Mouse (Mus musculus): ENCODE measurements around the gene Arhgef38.

The Arhgef38 gene

GRCm38 (mm10) chr3:133091664-133092273, 143.0 kb downstream of the Arhgef38 start, which contains the start of the genes Ints12 and Gstcd:
Ints12 (plus strand) TSS chr3:133091840.
Gstcd (minus strand) TSS chr3:133092033.
- DNase-seq, result peak; percentile 92 to 93

- peak in 1 of 2 experiments; percentile 49 for DNase-seq
These were observed 143.6 kb downstream of the Arhgef38 start for GRCm38 (mm10) chr3:133091121-133091663.

- DNase-seq, result no peak
These were observed 144.3 kb downstream of the Arhgef38 start for GRCm38 (mm10) chr3:133090247-133091120.

- no peak for DNase-seq
These were observed 148.9 kb downstream of the Arhgef38 start for GRCm38 (mm10) chr3:133085858-133086257.

GRCm38 (mm10) chr3:133082736-133083135, 152.0 kb downstream of the Arhgef38 start:
- no peak for DNase-seq

- no peak for DNase-seq
These were observed 159.2 kb downstream of the Arhgef38 start for GRCm38 (mm10) chr3:133075560-133075959.

Data from cerebellum, adult 18-20 months (tissue).